Mouse (Mus musculus): ENCODE results near the gene Ces1b.

DNA sequence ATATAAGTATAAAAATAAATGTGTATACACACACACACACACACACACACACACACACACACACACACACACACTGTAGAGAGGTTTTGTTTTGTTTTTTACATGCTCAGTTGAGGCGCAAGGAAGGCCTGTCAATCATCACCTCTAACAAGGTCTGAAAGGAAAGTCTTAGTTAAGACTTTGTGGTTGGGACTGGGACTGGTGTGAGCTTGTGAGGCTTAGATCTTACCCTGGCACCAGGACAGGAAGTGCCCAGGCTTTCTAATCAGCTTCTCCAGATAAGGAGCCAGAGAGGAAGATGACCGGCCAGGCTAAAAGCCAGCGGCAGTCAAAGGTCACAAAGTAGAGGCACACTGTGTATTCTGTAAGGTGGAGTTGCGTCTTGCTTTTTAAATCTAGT, 65.5 kb downstream of the Ces1b start:
- TF ChIP-seq TBP (IDR thresholded peaks at IDR 0.05; ENCODE audit: low read depth, low read length) (no peak), EP300 (IDR thresholded peaks at IDR 0.05; ENCODE audit: low read depth in 1 of 2, low read length in 2 of 2) (no peak), CTCF (IDR thresholded peaks at IDR 0.05 in 2 of 3, conservative IDR thresholded peaks at IDR 0.05 in 1 of 3; ENCODE audit: control insufficient read depth in 1 of 3, insufficient read depth in 1 of 3, low read depth in 2 of 3, low read length in 3 of 3, poor library complexity in 1 of 3, severe bottlenecking in 1 of 3) (no peak), SMC3 (IDR thresholded peaks at IDR 0.05; ENCODE audit: low read depth, low read length) (no peak), RCOR1 (IDR thresholded peaks at IDR 0.05; ENCODE audit: low read depth, low read length) (no peak), CHD1 (IDR thresholded peaks at IDR 0.05; ENCODE audit: low read depth, low read length) (no peak), RAD21 (IDR thresholded peaks at IDR 0.05; ENCODE audit: low read depth, low read length) (no peak)

Data from MEL (cell line).